Mouse (Mus musculus) cerebellum, postnatal 4 days (tissue): ENCODE results near the gene Olfr1259.
"Not testable (repeated sequence)": the region's sequence is repeated elsewhere in the genome, so short reads cannot be mapped to it uniquely, and the experiment has no call there.

Source experiments
- DNase-seq, 2 experiments: peaks; one replicate each; pipeline ENCODE4 v3.0.0; 2022; ENCODE audit warnings: low spot score in 2 of 2, mixed read lengths in 1 of 2

The Olfr1259 gene

DNA sequence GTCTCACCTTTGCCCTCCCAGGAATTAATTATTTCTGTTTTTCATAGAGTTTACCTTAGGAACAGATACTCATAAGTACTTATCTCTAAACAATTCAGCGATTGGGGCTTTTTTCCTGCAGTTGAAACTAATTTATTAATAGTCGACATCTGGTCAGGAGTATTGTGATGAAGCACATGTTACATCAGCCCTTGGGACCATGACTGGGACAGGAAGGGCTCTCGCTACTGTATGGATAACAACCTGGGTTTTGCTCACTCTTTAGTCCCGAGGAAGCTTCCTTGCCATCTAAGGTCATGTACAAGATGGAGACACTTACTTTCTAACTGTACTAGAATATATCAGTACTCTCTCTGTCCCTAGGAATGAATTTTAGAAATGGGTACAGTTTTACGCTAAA is at the start of gene Olfr1259:
Gene Olfr1259, minus strand, starts transcription at position 101 of the 400 bp plus-strand sequence.
- DNase-seq, result no peak

DNA sequence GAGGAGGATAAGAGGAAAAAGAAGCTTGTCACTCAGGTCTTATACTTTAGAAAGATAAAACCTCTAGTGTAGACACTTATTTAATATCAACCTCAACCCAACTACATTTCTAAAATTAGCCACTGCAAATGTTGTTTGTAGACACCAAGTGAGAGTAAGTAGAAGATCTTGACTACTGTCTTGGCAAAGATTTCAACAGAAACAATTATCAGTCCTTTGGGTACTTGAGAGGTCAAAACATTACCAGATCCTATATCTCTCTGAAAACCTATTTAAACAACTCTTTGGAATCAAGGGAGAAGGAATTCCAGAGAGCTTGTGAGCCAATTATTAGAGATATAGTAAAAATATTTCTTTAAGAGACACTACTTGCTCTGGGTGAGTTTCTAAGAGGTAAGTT is 42.5 kb upstream of the Olfr1259 start, which contains the start of gene Olfr1261:
Gene Olfr1261, plus strand, starts transcription at position 301 of the 400 bp plus-strand sequence.
- DNase-seq, result no peak

DNA sequence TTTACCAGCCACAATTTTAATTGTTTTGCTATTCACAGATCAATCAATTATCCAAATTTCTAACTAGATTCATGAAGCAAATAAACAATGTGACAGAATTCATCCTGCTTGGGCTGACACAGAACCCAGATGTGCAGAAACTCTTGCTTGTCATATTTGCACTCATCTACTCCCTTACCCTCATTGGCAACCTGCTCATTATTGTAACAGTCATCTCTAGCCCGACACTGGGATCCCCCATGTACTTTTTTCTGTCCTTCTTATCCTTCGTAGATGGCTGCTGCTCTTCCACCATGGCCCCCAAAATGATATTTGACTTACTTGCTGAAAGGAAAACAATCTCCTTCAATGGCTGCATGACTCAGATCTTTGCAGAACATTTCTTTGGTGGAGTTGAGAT is 29.2 kb upstream of the Olfr1259 start:
- DNase-seq, result no peak

DNA sequence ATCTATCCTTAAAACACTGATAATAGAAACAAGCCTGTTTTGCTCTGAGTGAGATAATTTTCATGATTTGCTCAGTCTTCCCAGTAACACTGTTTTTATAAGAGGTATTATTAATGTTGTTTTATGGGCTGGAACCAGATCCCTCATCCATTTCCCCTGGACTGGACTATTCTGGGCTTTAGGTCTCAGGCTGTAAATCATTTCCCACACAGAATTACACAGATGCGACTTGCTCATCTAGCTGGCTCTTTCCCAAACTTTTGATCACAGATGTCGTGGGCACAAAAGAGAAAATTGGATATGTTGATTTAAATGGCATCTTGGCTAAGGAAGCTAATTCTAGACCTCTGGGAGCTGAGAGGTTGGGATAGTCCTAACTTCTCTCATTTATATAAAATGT is 25.7 kb upstream of the Olfr1259 start, which contains the start of gene Olfr1260:
Gene Olfr1260, plus strand, starts transcription at position 157 of the 400 bp plus-strand sequence.
- no peak for DNase-seq

DNA sequence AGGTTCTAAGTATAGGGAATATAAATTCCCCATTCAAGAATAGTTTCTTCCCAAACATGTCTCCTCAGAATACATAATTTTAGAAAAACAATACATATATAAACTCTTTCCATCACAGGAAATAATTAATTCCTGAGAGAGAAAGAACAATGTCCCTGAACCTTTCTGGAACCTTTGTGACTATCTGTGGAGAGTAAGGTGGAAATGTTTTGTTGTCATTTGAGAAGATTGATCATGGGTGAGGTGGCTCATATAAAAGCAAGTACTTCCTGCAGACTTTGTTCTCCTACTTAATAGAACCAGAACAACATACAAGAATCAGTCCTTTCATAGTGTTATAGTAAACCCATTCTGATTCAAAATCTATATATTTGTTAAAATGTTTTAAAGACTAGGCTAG is 21.5 kb downstream of the Olfr1259 start, which contains the start of gene Olfr1258:
Gene Olfr1258, plus strand, starts transcription at position 301 of the 400 bp plus-strand sequence.
- DNase-seq, result no peak

DNA sequence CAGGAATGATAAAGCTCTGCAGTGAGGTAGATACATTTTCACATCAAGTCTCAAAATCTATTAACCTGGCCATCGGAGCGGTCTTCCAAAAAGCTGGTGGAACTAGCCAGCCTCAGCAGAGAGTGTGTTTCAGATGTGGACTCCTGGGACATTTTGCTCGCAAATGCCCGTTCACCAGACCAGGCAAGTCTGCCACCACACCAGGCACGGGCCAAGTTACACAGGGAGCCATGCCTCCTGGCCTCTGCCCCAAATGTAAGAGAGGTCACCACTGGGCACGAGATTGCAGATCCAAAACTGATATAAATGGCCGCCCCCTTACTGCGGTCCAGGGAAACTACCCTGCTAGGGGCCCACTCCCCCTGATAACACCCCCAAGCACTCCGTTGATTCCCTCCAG is 35.8 kb downstream of the Olfr1259 start:
- not testable (repeated sequence) for DNase-seq
